Mouse (Mus musculus): ENCODE measurements around the gene Oxnad1. TPM values are rescaled to one million over a fixed set of nuclear protein-coding genes. Genes with fewer than 3 reads are reported as not detected.
A peak's percentile ranks its signal among the peaks of the same experiment; 100 is the strongest.

The Oxnad1 gene
- 0.58 and 3.1 TPM in 2 replicates for total RNA-seq (2015; ENCODE audit: low replicate concordance)
- 6.8 and 9.5 TPM in 2 replicates for total RNA-seq (2017; ENCODE audit: low replicate concordance)

GRCm38 (mm10) chr14:32084761-32085485 lies at the start of gene Oxnad1:
Gene Oxnad1, plus strand, starts transcription at chr14:32085374.
- ATAC-seq (replicated peaks; ENCODE audit: low FRiP score, poor library complexity, severe bottlenecking): peak; percentile 81

- ATAC-seq (replicated peaks; ENCODE audit: low FRiP score, poor library complexity, severe bottlenecking): no peak
Observed at GRCm38 (mm10) chr14:32036482-32036881, 48.7 kb upstream of the Oxnad1 start.

- ATAC-seq (replicated peaks; ENCODE audit: low FRiP score, poor library complexity, severe bottlenecking): peak; percentile 63
Observed at GRCm38 (mm10) chr14:32037661-32038252, 47.4 kb upstream of the Oxnad1 start.

- no peak for ATAC-seq (replicated peaks; ENCODE audit: low FRiP score, poor library complexity, severe bottlenecking)
Observed at GRCm38 (mm10) chr14:32042108-32042507, 43.1 kb upstream of the Oxnad1 start.

GRCm38 (mm10) chr14:32046357-32046756 lies 38.8 kb upstream of the Oxnad1 start:
- ATAC-seq (replicated peaks; ENCODE audit: low FRiP score, poor library complexity, severe bottlenecking): no peak

- ATAC-seq (replicated peaks; ENCODE audit: low FRiP score, poor library complexity, severe bottlenecking): no peak
Observed at GRCm38 (mm10) chr14:32050171-32050570, 35.0 kb upstream of the Oxnad1 start.

GRCm38 (mm10) chr14:32053895-32054294 lies 31.3 kb upstream of the Oxnad1 start:
- ATAC-seq (replicated peaks; ENCODE audit: low FRiP score, poor library complexity, severe bottlenecking): no peak

- ATAC-seq (replicated peaks; ENCODE audit: low FRiP score, poor library complexity, severe bottlenecking): no peak
Observed at GRCm38 (mm10) chr14:32054788-32055187, 30.4 kb upstream of the Oxnad1 start.

GRCm38 (mm10) chr14:32055781-32056180 lies 29.4 kb upstream of the Oxnad1 start:
- no peak for ATAC-seq (replicated peaks; ENCODE audit: low FRiP score, poor library complexity, severe bottlenecking)

- no peak for ATAC-seq (replicated peaks; ENCODE audit: low FRiP score, poor library complexity, severe bottlenecking)
Observed at GRCm38 (mm10) chr14:32056675-32057074, 28.5 kb upstream of the Oxnad1 start.

GRCm38 (mm10) chr14:32057664-32058063 lies 27.5 kb upstream of the Oxnad1 start:
- ATAC-seq (replicated peaks; ENCODE audit: low FRiP score, poor library complexity, severe bottlenecking): no peak

GRCm38 (mm10) chr14:32061398-32061797 lies 23.8 kb upstream of the Oxnad1 start:
- no peak for ATAC-seq (replicated peaks; ENCODE audit: low FRiP score, poor library complexity, severe bottlenecking)

- ATAC-seq (replicated peaks; ENCODE audit: low FRiP score, poor library complexity, severe bottlenecking): no peak
Observed at GRCm38 (mm10) chr14:32072807-32073206, 12.4 kb upstream of the Oxnad1 start.

- no peak for ATAC-seq (replicated peaks; ENCODE audit: low FRiP score, poor library complexity, severe bottlenecking)
Observed at GRCm38 (mm10) chr14:32073211-32073685, 11.9 kb upstream of the Oxnad1 start.

GRCm38 (mm10) chr14:32073901-32074300 lies 11.3 kb upstream of the Oxnad1 start:
- no peak for ATAC-seq (replicated peaks; ENCODE audit: low FRiP score, poor library complexity, severe bottlenecking)

- ATAC-seq (replicated peaks; ENCODE audit: low FRiP score, poor library complexity, severe bottlenecking): peak; percentile 88
Observed at GRCm38 (mm10) chr14:32076896-32077575, 8.1 kb upstream of the Oxnad1 start.

GRCm38 (mm10) chr14:32081026-32081425 lies 4.1 kb upstream of the Oxnad1 start:
- no peak for ATAC-seq (replicated peaks; ENCODE audit: low FRiP score, poor library complexity, severe bottlenecking)

- no peak for ATAC-seq (replicated peaks; ENCODE audit: low FRiP score, poor library complexity, severe bottlenecking)
Observed at GRCm38 (mm10) chr14:32082891-32083290, 2.3 kb upstream of the Oxnad1 start.

- ATAC-seq (replicated peaks; ENCODE audit: low FRiP score, poor library complexity, severe bottlenecking): no peak
Observed at GRCm38 (mm10) chr14:32083466-32083865, 1.7 kb upstream of the Oxnad1 start.

- ATAC-seq (replicated peaks; ENCODE audit: low FRiP score, poor library complexity, severe bottlenecking): peak; percentile 95
Observed at GRCm38 (mm10) chr14:32085486-32086201, 470 bp downstream of the Oxnad1 start, which contains the start of gene Dph3. Gene Dph3, minus strand, starts transcription at chr14:32085729.

All from erythroblast, adult 5-6 weeks (primary cell).